Mouse (Mus musculus): ENCODE measurements around the gene Epb41.

DNA sequence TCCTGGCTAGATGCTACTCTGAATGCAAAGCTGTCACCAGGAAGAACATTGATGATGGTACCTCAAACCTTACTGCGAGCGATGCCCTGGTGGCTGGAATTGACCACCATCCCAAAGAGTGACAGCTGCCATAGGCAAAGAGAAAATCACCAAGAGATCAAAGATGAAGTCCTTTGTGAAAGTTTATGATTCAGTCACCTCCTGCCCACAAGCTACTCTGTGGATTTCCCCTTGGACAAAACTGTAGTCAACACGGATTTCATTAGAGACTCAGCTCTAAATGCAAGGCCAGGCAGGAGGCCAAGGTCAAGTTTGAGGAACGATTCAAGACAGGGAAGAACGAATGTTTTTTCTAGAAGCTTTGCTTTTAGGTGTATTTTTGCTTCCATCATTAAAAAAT is 18.8 kb upstream of the Epb41 start:
- no peak for TF ChIP-seq POLR2A (IDR thresholded peaks at IDR 0.05; ENCODE audit: insufficient read depth, low read depth, low read length)
- no peak for TF ChIP-seq EP300 (IDR thresholded peaks at IDR 0.05; ENCODE audit: insufficient read depth, low read depth, low read length)

Measured in heart, adult 2 months (tissue).